Mouse (Mus musculus): Measurements from ENCODE around the gene Thoc7.
A peak's percentile ranks its signal among the peaks of the same experiment; 100 is the strongest.

The Thoc7 gene

GRCm38 (mm10) chr14:13934052-13934371 lies 27.6 kb downstream of the Thoc7 start:
- DNase-seq (ENCODE audit: extremely low read depth, insufficient read length, low spot score) = no peak

GRCm38 (mm10) chr14:13933290-13934051 lies 28.2 kb downstream of the Thoc7 start:
- no peak for DNase-seq (ENCODE audit: extremely low read depth, insufficient read length, low spot score)

GRCm38 (mm10) chr14:13917630-13918029 lies 44.0 kb downstream of the Thoc7 start:
- DNase-seq (ENCODE audit: extremely low read depth, insufficient read length, low spot score) = peak; percentile 16

GRCm38 (mm10) chr14:13917208-13917607 lies 44.4 kb downstream of the Thoc7 start:
- no peak for DNase-seq (ENCODE audit: extremely low read depth, insufficient read length, low spot score)

DNA sequence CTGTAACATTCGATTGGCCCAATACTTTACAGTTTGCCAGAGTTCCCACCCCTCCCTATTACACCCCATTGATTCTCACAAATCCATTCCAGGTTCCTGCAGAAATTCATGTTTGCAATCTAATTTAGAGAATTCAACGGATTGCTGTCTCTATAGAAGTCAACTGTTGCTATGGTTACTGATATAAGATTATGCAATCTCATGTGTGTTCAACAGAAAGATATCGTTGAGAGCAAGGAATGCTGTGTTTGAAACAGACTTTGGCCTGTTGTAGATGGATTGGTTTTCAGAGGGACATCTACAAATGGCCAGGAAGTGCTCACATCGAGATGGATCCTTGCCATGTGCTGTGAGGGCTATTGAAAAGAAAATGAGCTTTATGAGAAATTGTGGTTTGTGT lies 46.4 kb downstream of the Thoc7 start:
- DNase-seq (ENCODE audit: extremely low read depth, insufficient read length, low spot score) = no peak

DNA sequence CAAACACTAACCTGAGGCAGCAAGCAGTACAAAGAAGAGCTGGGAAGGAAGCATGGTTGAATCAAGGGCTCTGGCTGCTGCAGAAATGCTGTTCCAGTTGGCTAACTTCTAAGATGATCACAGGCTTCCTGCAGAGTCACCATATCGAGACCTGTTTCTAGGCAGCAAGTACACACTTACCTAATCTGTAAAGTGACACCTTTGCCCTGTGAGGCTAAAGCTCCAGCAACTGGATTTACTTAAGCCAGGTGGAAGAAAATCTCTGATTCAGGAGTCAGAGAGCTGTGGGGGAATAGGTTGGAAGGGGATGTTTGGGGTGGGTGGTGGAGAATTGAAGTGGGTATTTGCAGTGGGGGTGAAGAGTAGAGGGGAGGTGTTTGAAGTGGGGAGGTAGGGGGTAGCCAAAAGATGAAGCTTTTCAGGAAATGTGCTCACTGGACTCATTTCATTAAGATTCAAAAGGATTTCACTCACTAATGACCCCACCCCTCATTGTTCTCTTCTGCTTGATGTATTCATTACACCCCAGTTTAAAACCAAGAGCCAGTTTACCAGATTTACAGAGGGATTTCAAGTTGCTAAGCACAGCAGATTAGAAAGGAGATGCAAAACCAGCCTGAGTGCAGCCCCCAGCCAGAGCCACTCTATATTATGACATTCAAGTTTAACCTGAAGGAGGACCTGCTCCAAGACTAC lies 47.1 kb downstream of the Thoc7 start, which contains the start of gene Gm281:
Gene Gm281, minus strand, starts transcription at position 92 of the 696 bp plus-strand sequence.
- no peak for DNase-seq (ENCODE audit: extremely low read depth, insufficient read length, low spot score)

DNA sequence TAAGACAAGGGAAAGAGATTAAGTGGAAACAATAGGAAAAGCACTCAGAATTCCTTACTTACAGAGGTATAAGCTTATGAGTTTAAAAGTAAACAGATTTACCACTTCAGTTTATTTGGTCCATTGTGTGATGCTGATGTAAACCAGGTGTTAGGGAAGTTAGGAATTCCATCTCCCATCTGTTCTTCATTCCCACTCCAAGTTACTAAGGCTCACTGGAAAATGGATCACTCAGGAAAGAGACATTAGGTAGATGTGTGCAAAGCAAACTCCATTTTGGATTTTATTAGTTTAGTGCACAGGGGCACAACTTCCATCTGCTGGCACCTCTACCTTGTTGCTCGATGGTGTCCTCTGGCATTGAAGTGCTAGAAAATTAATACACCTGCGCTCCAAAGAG lies 51.5 kb downstream of the Thoc7 start:
- no peak for DNase-seq (ENCODE audit: extremely low read depth, insufficient read length, low spot score)

DNA sequence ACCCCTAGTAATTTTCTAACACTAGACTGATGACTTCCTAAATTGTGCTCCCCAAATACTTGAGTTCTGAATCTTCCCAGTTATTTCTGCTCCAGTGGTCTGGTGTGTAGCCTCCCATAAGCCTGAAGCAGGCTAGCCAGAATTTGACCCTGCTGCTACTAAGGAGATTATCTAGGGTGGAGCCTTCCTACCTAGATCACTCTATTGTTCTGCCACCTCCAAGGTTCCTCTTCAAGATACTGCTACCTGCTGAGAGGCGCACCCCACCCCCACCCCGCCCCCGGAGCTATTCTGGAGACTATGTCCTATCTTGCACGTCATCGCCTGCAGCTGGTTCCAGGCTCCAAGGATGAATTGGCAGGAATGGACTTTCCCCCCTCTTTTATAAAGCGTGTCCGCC lies 54.5 kb downstream of the Thoc7 start:
- no peak for DNase-seq (ENCODE audit: extremely low read depth, insufficient read length, low spot score)

DNA sequence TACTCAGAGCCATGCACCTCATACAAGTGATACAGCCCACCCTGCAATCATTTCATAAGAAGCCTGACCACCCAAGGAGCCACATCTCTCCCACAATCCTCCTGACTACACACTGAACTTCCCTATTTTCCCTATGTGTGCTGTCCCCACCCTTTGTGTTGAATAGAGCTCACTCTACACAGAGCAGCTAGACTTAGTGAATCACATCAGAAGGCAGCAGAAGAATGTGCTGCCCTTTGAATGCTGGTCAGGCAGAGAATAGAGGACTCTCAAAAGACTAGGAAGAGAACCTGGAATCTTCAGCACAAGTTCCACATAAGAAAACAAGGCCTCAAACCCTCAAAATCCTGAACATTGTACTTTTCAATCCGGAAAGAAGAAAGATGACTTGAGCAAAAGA lies 55.2 kb downstream of the Thoc7 start:
- no peak for DNase-seq (ENCODE audit: extremely low read depth, insufficient read length, low spot score)

- DNase-seq (ENCODE audit: extremely low read depth, insufficient read length, low spot score) = peak; percentile 30
These were observed 60.0 kb downstream of the Thoc7 start for GRCm38 (mm10) chr14:13901611-13902067.
